Mouse (Mus musculus): ENCODE measurements around the gene Litaf. TPM values are rescaled to one million over a fixed set of nuclear protein-coding genes. Genes with fewer than 3 reads are reported as not detected.
A peak's percentile ranks its signal among the peaks of the same experiment; 100 is the strongest.
"Not testable (repeated sequence)": the region's sequence is repeated elsewhere in the genome, so short reads cannot be mapped to it uniquely, and the experiment has no call there.

Gene Litaf
- polyA plus RNA-seq, 1 experiment: 47.8 TPM

- no peak for DNase-seq (ENCODE audit: low spot score)
Observed at GRCm38 (mm10) chr16:11022113-11022489, 43.9 kb downstream of the Litaf start.

GRCm38 (mm10) chr16:11021403-11022112 lies 44.4 kb downstream of the Litaf start:
- DNase-seq (ENCODE audit: low spot score): no peak

GRCm38 (mm10) chr16:11017807-11018595 lies 48.0 kb downstream of the Litaf start:
- DNase-seq (ENCODE audit: low spot score): no peak

- DNase-seq (ENCODE audit: low spot score): no peak
Observed at GRCm38 (mm10) chr16:11016353-11016752, 49.6 kb downstream of the Litaf start.

- DNase-seq (ENCODE audit: low spot score): no peak
Observed at GRCm38 (mm10) chr16:11014407-11014806, 51.5 kb downstream of the Litaf start.

- DNase-seq (ENCODE audit: low spot score): not testable (repeated sequence)
Observed at GRCm38 (mm10) chr16:11013464-11014147, 52.4 kb downstream of the Litaf start.

- no peak for DNase-seq (ENCODE audit: low spot score)
Observed at GRCm38 (mm10) chr16:11012571-11013463, 53.1 kb downstream of the Litaf start.

GRCm38 (mm10) chr16:11011939-11012338 lies 54.0 kb downstream of the Litaf start:
- DNase-seq (ENCODE audit: low spot score): no peak

GRCm38 (mm10) chr16:11011206-11011605 lies 54.8 kb downstream of the Litaf start:
- DNase-seq (ENCODE audit: low spot score): no peak

GRCm38 (mm10) chr16:11010270-11010669 lies 55.7 kb downstream of the Litaf start:
- no peak for DNase-seq (ENCODE audit: low spot score)

- no peak for DNase-seq (ENCODE audit: low spot score)
Observed at GRCm38 (mm10) chr16:11008162-11008991, 57.6 kb downstream of the Litaf start.

- DNase-seq (ENCODE audit: low spot score): no peak
Observed at GRCm38 (mm10) chr16:11006100-11006499, 59.9 kb downstream of the Litaf start.

- no peak for DNase-seq (ENCODE audit: low spot score)
Observed at GRCm38 (mm10) chr16:11001703-11002659, 64.0 kb downstream of the Litaf start.

- no peak for DNase-seq (ENCODE audit: low spot score)
Observed at GRCm38 (mm10) chr16:10999809-11000208, 66.1 kb downstream of the Litaf start.

GRCm38 (mm10) chr16:10998224-10998623 lies 67.7 kb downstream of the Litaf start:
- DNase-seq (ENCODE audit: low spot score): no peak

- no peak for DNase-seq (ENCODE audit: low spot score)
Observed at GRCm38 (mm10) chr16:10996576-10996975, 69.4 kb downstream of the Litaf start.

GRCm38 (mm10) chr16:10993032-10993744 lies 72.8 kb downstream of the Litaf start:
- DNase-seq (ENCODE audit: low spot score): peak; percentile 90

- peak; percentile 51 for DNase-seq (ENCODE audit: low spot score)
Observed at GRCm38 (mm10) chr16:10992090-10993031, 73.6 kb downstream of the Litaf start.
